Mouse (Mus musculus): ENCODE measurements around the gene Bmp7. TPM values are rescaled to one million over a fixed set of nuclear protein-coding genes. Genes with fewer than 3 reads are reported as not detected.

The Bmp7 gene
- polyA plus RNA-seq, 1 experiment from 2014 or later = 16.9 TPM

GRCm38 (mm10) chr2:172938761-172939638 is 1.1 kb downstream of the Bmp7 start:
- H3K4me3 ChIP-seq = peak overlapping the region; percentile 46
- peak overlapping the region; percentile 65 for H3K9ac ChIP-seq
- peaks cover 88% of the 10 kb centered on the region for H3K27me3 ChIP-seq
- H3K9me3 ChIP-seq = no peaks in the 10 kb centered on the region
- under 1% methylated on average over 57 of the region's 57 CpGs for whole genome bisulfite sequencing
- ATAC-seq (ENCODE audit: low read depth) = no peak
- H3K36me3 ChIP-seq = no peaks in the 10 kb centered on the region
- H3K4me2 ChIP-seq = peak overlapping the region; percentile 85
- H3K27ac ChIP-seq (replicated peaks) = peak overlapping the region; percentile 19; the same call in 1 of the 2 replicates
- peaks cover 68% of the 10 kb centered on the region for H3K4me1 ChIP-seq (replicated peaks)

- Histone ChIP-seq H3K27me3 (peaks cover 85% of the 10 kb centered on the region), H3K27ac (replicated peaks) (peak overlapping the region; percentile 59), H3K9me3 (no peaks in the 10 kb centered on the region), H3K4me3 (peak overlapping the region; percentile 46), H3K36me3 (no peaks in the 10 kb centered on the region), H3K4me2 (peak overlapping the region; percentile 85), H3K4me1 (replicated peaks) (peaks cover 80% of the 10 kb centered on the region), H3K9ac (peak overlapping the region; percentile 47)
- ATAC-seq (ENCODE audit: low read depth) = no peak
- 9% methylated on average over 12 of the region's 12 CpGs for WGBS
Observed at GRCm38 (mm10) chr2:172937326-172938190, 2.6 kb downstream of the Bmp7 start.

GRCm38 (mm10) chr2:172936844-172937243 is 3.3 kb downstream of the Bmp7 start:
- peak overlapping the region; percentile 85 for H3K4me2 ChIP-seq
- H3K36me3 ChIP-seq = no peaks in the 10 kb centered on the region
- WGBS = 34% methylated on average over 5 of the region's 5 CpGs
- peak overlapping the region; percentile 46; the same call in 1 of the 2 replicates for H3K4me3 ChIP-seq
- no peak overlapping the region for H3K9ac ChIP-seq
- no peak for ATAC-seq (ENCODE audit: low read depth)
- peaks cover 80% of the 10 kb centered on the region for H3K4me1 ChIP-seq (replicated peaks)
- H3K27ac ChIP-seq (replicated peaks) = no peak overlapping the region
- peaks cover 78% of the 10 kb centered on the region for H3K27me3 ChIP-seq
- H3K9me3 ChIP-seq = no peaks in the 10 kb centered on the region

- H3K9me3 ChIP-seq = no peaks in the 10 kb centered on the region
- peaks cover 69% of the 10 kb centered on the region for H3K27me3 ChIP-seq
- H3K4me1 ChIP-seq (replicated peaks) = peaks cover 84% of the 10 kb centered on the region
- H3K9ac ChIP-seq = 0 out of 2 replicates have a peak overlapping the region, but pooled peaks have one; percentile 48
- peak overlapping the region; percentile 85 for H3K4me2 ChIP-seq
- no peak for ATAC-seq (ENCODE audit: low read depth)
- 18% methylated on average over 12 of the region's 12 CpGs for WGBS
- H3K4me3 ChIP-seq = no peak overlapping the region
- no peaks in the 10 kb centered on the region for H3K36me3 ChIP-seq
- peak overlapping the region; percentile 67 for H3K27ac ChIP-seq (replicated peaks)
Observed at GRCm38 (mm10) chr2:172935776-172936562, 4.2 kb downstream of the Bmp7 start.

GRCm38 (mm10) chr2:172934891-172935740 is 5.0 kb downstream of the Bmp7 start:
- Histone ChIP-seq H3K9ac (peak overlapping the region; percentile 48; the same call in 1 of the 2 replicates), H3K9me3 (no peaks in the 10 kb centered on the region), H3K36me3 (no peaks in the 10 kb centered on the region), H3K4me3 (no peak overlapping the region), H3K27me3 (peaks cover 67% of the 10 kb centered on the region), H3K4me2 (peak overlapping the region; percentile 53), H3K4me1 (replicated peaks) (peaks cover 76% of the 10 kb centered on the region), H3K27ac (replicated peaks) (peak overlapping the region; percentile 72)
- WGBS = 4% methylated on average over 30 of the region's 30 CpGs
- ATAC-seq (ENCODE audit: low read depth) = peak; percentile 47

- peak overlapping the region; percentile 72 for H3K27ac ChIP-seq (replicated peaks)
- WGBS = 4% methylated on average over 8 of the region's 8 CpGs
- peaks cover 72% of the 10 kb centered on the region for H3K4me1 ChIP-seq (replicated peaks)
- peak overlapping the region; percentile 20 for H3K4me3 ChIP-seq
- H3K9ac ChIP-seq = peak overlapping the region; percentile 54
- peaks cover 61% of the 10 kb centered on the region for H3K27me3 ChIP-seq
- H3K36me3 ChIP-seq = no peaks in the 10 kb centered on the region
- no peaks in the 10 kb centered on the region for H3K9me3 ChIP-seq
- no peak for ATAC-seq (ENCODE audit: low read depth)
- peak overlapping the region; percentile 53 for H3K4me2 ChIP-seq
Observed at GRCm38 (mm10) chr2:172934420-172934788, 5.7 kb downstream of the Bmp7 start.

GRCm38 (mm10) chr2:172933631-172934419 is 6.3 kb downstream of the Bmp7 start:
- H3K9ac ChIP-seq = peak overlapping the region; percentile 54
- peak overlapping the region; percentile 53 for H3K4me2 ChIP-seq
- H3K4me3 ChIP-seq = peak overlapping the region; percentile 20
- H3K36me3 ChIP-seq = no peaks in the 10 kb centered on the region
- WGBS = under 1% methylated on average over 34 of the region's 34 CpGs
- peaks cover 56% of the 10 kb centered on the region for H3K27me3 ChIP-seq
- ATAC-seq (ENCODE audit: low read depth) = peak; percentile 42; the same call in 1 of the 2 replicates
- H3K9me3 ChIP-seq = no peaks in the 10 kb centered on the region
- peaks cover 66% of the 10 kb centered on the region for H3K4me1 ChIP-seq (replicated peaks)
- peak overlapping the region; percentile 72 for H3K27ac ChIP-seq (replicated peaks)

- H3K27ac ChIP-seq (replicated peaks) = no peak overlapping the region
- peaks cover 31% of the 10 kb centered on the region for H3K27me3 ChIP-seq
- H3K4me3 ChIP-seq = no peak overlapping the region
- no peak overlapping the region for H3K9ac ChIP-seq
- ATAC-seq (ENCODE audit: low read depth) = no peak
- no peak overlapping the region for H3K4me2 ChIP-seq
- no peaks in the 10 kb centered on the region for H3K9me3 ChIP-seq
- 67% methylated on average over 17 of the region's 17 CpGs for WGBS
- peaks cover 41% of the 10 kb centered on the region for H3K4me1 ChIP-seq (replicated peaks)
- no peaks in the 10 kb centered on the region for H3K36me3 ChIP-seq
Observed at GRCm38 (mm10) chr2:172931137-172931898, 8.8 kb downstream of the Bmp7 start.

- H3K4me2 ChIP-seq = no peak overlapping the region
- H3K27me3 ChIP-seq = peaks cover 19% of the 10 kb centered on the region
- H3K27ac ChIP-seq (replicated peaks) = no peak overlapping the region
- no peak overlapping the region for H3K9ac ChIP-seq
- H3K4me3 ChIP-seq = no peak overlapping the region
- peaks cover 34% of the 10 kb centered on the region for H3K4me1 ChIP-seq (replicated peaks)
- WGBS = 78% methylated on average over 14 of the region's 14 CpGs
- no peak for ATAC-seq (ENCODE audit: low read depth)
- H3K9me3 ChIP-seq = no peaks in the 10 kb centered on the region
- H3K36me3 ChIP-seq = no peaks in the 10 kb centered on the region
Observed at GRCm38 (mm10) chr2:172929905-172930436, 10.2 kb downstream of the Bmp7 start.
